Mouse (Mus musculus): ENCODE measurements at regions not wholly inside any gene's neighbourhood (a gene's known extent, or its start where the extent isn't known, plus 50 kb on each side); places are given as distances from the start of the nearest gene placed in this dataset.
A peak's percentile ranks its signal among the peaks of the same experiment; 100 is the strongest.
"Not testable (repeated sequence)": the region's sequence is repeated elsewhere in the genome, so short reads cannot be mapped to it uniquely, and the experiment has no call there.

GRCm38 (mm10) chr4:110038696-110039095, 60.8 kb downstream of the Dmrta2 start:
- DNase-seq (ENCODE audit: low spot score), result no peak

- DNase-seq (ENCODE audit: low spot score), result no peak
These were observed 67.2 kb downstream of the Dmrta2 start for GRCm38 (mm10) chr4:110044851-110045618.

GRCm38 (mm10) chr4:110045651-110046269, 67.9 kb downstream of the Dmrta2 start:
- no peak for DNase-seq (ENCODE audit: low spot score)

GRCm38 (mm10) chr4:110046270-110046651, 68.4 kb downstream of the Dmrta2 start:
- no peak for DNase-seq (ENCODE audit: low spot score)

- peak; percentile 62 for DNase-seq (ENCODE audit: low spot score)
These were observed 72.8 kb downstream of the Dmrta2 start for GRCm38 (mm10) chr4:110050393-110051280.

GRCm38 (mm10) chr4:110051281-110051665, 73.4 kb downstream of the Dmrta2 start:
- DNase-seq (ENCODE audit: low spot score), result no peak

GRCm38 (mm10) chr4:110051872-110052271, 74.0 kb downstream of the Dmrta2 start:
- DNase-seq (ENCODE audit: low spot score), result no peak

GRCm38 (mm10) chr4:110052998-110053397, 75.1 kb downstream of the Dmrta2 start:
- no peak for DNase-seq (ENCODE audit: low spot score)

GRCm38 (mm10) chr4:110073836-110074235, 96.0 kb downstream of the Dmrta2 start:
- DNase-seq (ENCODE audit: low spot score), result no peak

- DNase-seq (ENCODE audit: low spot score), result no peak
These were observed 105.5 kb downstream of the Dmrta2 start for GRCm38 (mm10) chr4:110083371-110083770.

- DNase-seq (ENCODE audit: low spot score), result no peak
These were observed 109.9 kb downstream of the Dmrta2 start for GRCm38 (mm10) chr4:110087570-110088247.

GRCm38 (mm10) chr4:110093040-110093820, 115.4 kb downstream of the Dmrta2 start:
- DNase-seq (ENCODE audit: low spot score), result no peak

GRCm38 (mm10) chr4:110094541-110094940, 116.7 kb downstream of the Dmrta2 start:
- DNase-seq (ENCODE audit: low spot score), result no peak

- no peak for DNase-seq (ENCODE audit: low spot score)
These were observed 118.1 kb downstream of the Dmrta2 start for GRCm38 (mm10) chr4:110095760-110096593.

- not testable (repeated sequence) for DNase-seq (ENCODE audit: low spot score)
These were observed 126.3 kb downstream of the Dmrta2 start for GRCm38 (mm10) chr4:110104119-110104518.

GRCm38 (mm10) chr4:110106620-110107243, 128.9 kb downstream of the Dmrta2 start:
- no peak for DNase-seq (ENCODE audit: low spot score)

GRCm38 (mm10) chr4:110119438-110119837, 141.6 kb downstream of the Dmrta2 start:
- no peak for DNase-seq (ENCODE audit: low spot score)

GRCm38 (mm10) chr4:110119874-110120273, 142.0 kb downstream of the Dmrta2 start:
- DNase-seq (ENCODE audit: low spot score), result no peak

GRCm38 (mm10) chr4:110120761-110121160, 142.9 kb downstream of the Dmrta2 start:
- DNase-seq (ENCODE audit: low spot score), result no peak

- DNase-seq (ENCODE audit: low spot score), result no peak
These were observed 143.6 kb downstream of the Dmrta2 start for GRCm38 (mm10) chr4:110121447-110121846.
